10 mouse cellular contexts compared by ENCODE assay signal in genomic region chr1:125603620-125604019, GRCm38 (mm10).
"Had no signal": no experiment of that assay in that cellular context is flagged by ENCODE, and none has a peak within 500 bp of the region (broad histone marks: within the 10 kb centered on the region; RNA-seq: fewer than 3 reads in every experiment).

No protein-coding gene starts in this region.

- ATAC-seq: liver, embryonic 12.5 days had no signal

- DNase-seq: kidney, adult 8-10 months; kidney, postnatal 10 days; kidney, postnatal 36 days; liver; lung, adult 18-20 months; lung, postnatal 14 days; right cerebral cortex, postnatal 25 days; thymus, adult 18-20 months; thymus, postnatal 36 days had no signal
